Mouse (Mus musculus) liver, embryonic 11.5 days (tissue): ENCODE data around the gene Zhx3. TPM values are rescaled to one million over a fixed set of nuclear protein-coding genes. Genes with fewer than 3 reads are reported as not detected.
A peak's percentile ranks its signal among the peaks of the same experiment; 100 is the strongest.

Experiments
- ATAC-seq: fragments of 200-750 bp; cut with Nextera tagmentation; replicated peaks from 2 replicates; pipeline ENCODE4 v1.8.0; 2017; ENCODE audit warnings: moderate number of reproducible peaks, mild to moderate bottlenecking, moderate TSS enrichment, moderate library complexity; ENCODE audit not compliant: low FRiP score
- DNase-seq: peaks from one replicate; pipeline ENCODE4 v3.0.0-alpha.2; 2017; ENCODE audit warnings: low spot score
- H3K27ac ChIP-seq: fragments of 300-500 bp; sonication (generic); 2 replicates; pipeline ENCODE4 v1.5.1; 2014; ENCODE audit warnings: mild to moderate bottlenecking, low read depth, low read length, control low read depth
- H3K27me3 ChIP-seq: fragments of 300-500 bp; sonication (generic); replicated peaks from 2 replicates; pipeline ENCODE4 v1.6.1; 2014; ENCODE audit warnings: low read length, mixed read lengths; ENCODE audit not compliant: control insufficient read depth, insufficient read depth
- H3K36me3 ChIP-seq: fragments of 300-500 bp; sonication (generic); 2 replicates; pipeline ENCODE4 v1.6.1; 2014; ENCODE audit warnings: mild to moderate bottlenecking, low read length, moderate library complexity, mixed read lengths; ENCODE audit not compliant: control insufficient read depth, insufficient read depth
- H3K4me1 ChIP-seq: fragments of 300-500 bp; sonication (generic); replicated peaks from 2 replicates; pipeline ENCODE4 v1.6.1; 2014; ENCODE audit warnings: low read length, mixed read lengths; ENCODE audit not compliant: control insufficient read depth, insufficient read depth
- H3K4me2 ChIP-seq: fragments of 300-500 bp; sonication (generic); 2 replicates; pipeline ENCODE4 v1.6.1; 2014; ENCODE audit warnings: mild to moderate bottlenecking, control low read depth, moderate library complexity
- H3K4me3 ChIP-seq: fragments of 300-500 bp; sonication (generic); 2 replicates; pipeline ENCODE4 v1.5.1; 2014; ENCODE audit warnings: low read depth, low read length, control low read depth
- H3K9ac ChIP-seq: fragments of 300-500 bp; sonication (generic); 2 replicates; pipeline ENCODE4 v1.6.1; 2014; ENCODE audit warnings: low read depth, low read length, control low read depth
- H3K9me3 ChIP-seq: fragments of 300-500 bp; sonication (generic); 2 replicates; pipeline ENCODE4 v1.6.1; 2016; ENCODE audit warnings: low read length, inconsistent platforms, mixed read lengths; ENCODE audit not compliant: control insufficient read depth
- WGBS: fragments of 180-500 bp; shearing (Covaris S2); extraction: QIAGEN DNeasy Blood & Tissue Kit; methylation state at CpG from one replicate; pipeline ENCODE4 v1.1.7; 2014; 5-methylcytosine and 5-hydroxymethylcytosine counted together
- polyA plus RNA-seq: library from polyadenylated mRNA; unstranded; fragments of >200 nt; fragmentation: Nextera tagmentation; extraction: Ambion mirVana; gene quantifications from 2 replicates; pipeline ENCODE4 v1.2.1, GENCODE M21; 2014

Gene Zhx3
- 4.9 and 5.5 TPM in 2 replicates for polyA plus RNA-seq

- peak; percentile 97 for ATAC-seq
- 1% methylated on average over 48 of the region's 48 CpGs for WGBS
- peak within 1 kb of the TSS; percentile 95 for H3K4me2 ChIP-seq
These were observed at the start of gene Zhx3 for GRCm38 (mm10) chr2:160872890-160873382. Zhx3 (minus strand) TSS chr2:160872998.

GRCm38 (mm10) chr2:160921285-160921684 is 48.5 kb upstream of the Zhx3 start:
- ATAC-seq (no peak), DNase-seq (no peak)
- Histone ChIP-seq H3K9me3 (no peaks in the 10 kb centered on the region), H3K27me3 (no peaks in the 10 kb centered on the region), H3K4me1 (no peaks in the 10 kb centered on the region), H3K4me2 (no peak overlapping the region), H3K27ac (no peak overlapping the region), H3K4me3 (no peak overlapping the region), H3K36me3 (no peaks in the 10 kb centered on the region), H3K9ac (no peak overlapping the region)
- 58% methylated on average over 5 of the region's 7 CpGs for WGBS

More at GRCm38 (mm10) chr2:160872890-160873382, at the start of gene Zhx3:
- H3K36me3 ChIP-seq = no peaks in the 10 kb centered on the region
- H3K9ac ChIP-seq = peak within 1 kb of the TSS; percentile 95
- no peaks in the 10 kb centered on the region; the same call in 1 of the 2 replicates for H3K4me1 ChIP-seq
- H3K27ac ChIP-seq = peak within 1 kb of the TSS; percentile 77
- no peaks in the 10 kb centered on the region for H3K9me3 ChIP-seq
- peak within 1 kb of the TSS; percentile 75 for H3K4me3 ChIP-seq
- H3K27me3 ChIP-seq = no peaks in the 10 kb centered on the region
- peak; percentile 90 for DNase-seq

GRCm38 (mm10) chr2:160918930-160919215 is 46.1 kb upstream of the Zhx3 start:
- Histone ChIP-seq H3K27me3 (peaks cover 7% of the 10 kb centered on the region), H3K9ac (no peak overlapping the region), H3K4me1 (no peaks in the 10 kb centered on the region), H3K36me3 (no peaks in the 10 kb centered on the region), H3K4me2 (no peak overlapping the region), H3K9me3 (no peaks in the 10 kb centered on the region), H3K27ac (no peak overlapping the region), H3K4me3 (no peak overlapping the region)
- DNase-seq (no peak), ATAC-seq (no peak)
- 78% methylated on average over 2 of the region's 2 CpGs for WGBS

GRCm38 (mm10) chr2:160918154-160918929 is 45.5 kb upstream of the Zhx3 start:
- Histone ChIP-seq H3K4me1 (no peaks in the 10 kb centered on the region), H3K27ac (no peak overlapping the region), H3K4me2 (no peak overlapping the region), H3K4me3 (no peak overlapping the region), H3K27me3 (peaks cover 12% of the 10 kb centered on the region), H3K36me3 (no peaks in the 10 kb centered on the region), H3K9me3 (no peaks in the 10 kb centered on the region), H3K9ac (no peak overlapping the region)
- ATAC-seq (no peak), DNase-seq (no peak)
- WGBS = 56% methylated on average over 8 of the region's 8 CpGs

- Histone ChIP-seq H3K4me3 (no peak overlapping the region), H3K36me3 (no peaks in the 10 kb centered on the region), H3K9me3 (no peaks in the 10 kb centered on the region), H3K9ac (no peak overlapping the region), H3K27ac (no peak overlapping the region), H3K4me2 (no peak overlapping the region), H3K4me1 (no peaks in the 10 kb centered on the region), H3K27me3 (peaks cover 22% of the 10 kb centered on the region)
- DNase-seq (no peak), ATAC-seq (no peak)
- WGBS = 89% methylated on average over 3 of the region's 3 CpGs
These were observed 44.5 kb upstream of the Zhx3 start for GRCm38 (mm10) chr2:160917313-160917712.

- Histone ChIP-seq H3K9ac (no peak overlapping the region), H3K4me2 (no peak overlapping the region), H3K27ac (no peak overlapping the region), H3K4me1 (peaks cover 2% of the 10 kb centered on the region), H3K9me3 (no peaks in the 10 kb centered on the region), H3K27me3 (peaks cover 28% of the 10 kb centered on the region), H3K4me3 (no peak overlapping the region), H3K36me3 (no peaks in the 10 kb centered on the region)
- no peak for ATAC-seq
- no peak for DNase-seq
- whole genome bisulfite sequencing = 84% methylated on average over 8 of the region's 8 CpGs
These were observed 43.9 kb upstream of the Zhx3 start for GRCm38 (mm10) chr2:160916714-160917113.

DNA sequence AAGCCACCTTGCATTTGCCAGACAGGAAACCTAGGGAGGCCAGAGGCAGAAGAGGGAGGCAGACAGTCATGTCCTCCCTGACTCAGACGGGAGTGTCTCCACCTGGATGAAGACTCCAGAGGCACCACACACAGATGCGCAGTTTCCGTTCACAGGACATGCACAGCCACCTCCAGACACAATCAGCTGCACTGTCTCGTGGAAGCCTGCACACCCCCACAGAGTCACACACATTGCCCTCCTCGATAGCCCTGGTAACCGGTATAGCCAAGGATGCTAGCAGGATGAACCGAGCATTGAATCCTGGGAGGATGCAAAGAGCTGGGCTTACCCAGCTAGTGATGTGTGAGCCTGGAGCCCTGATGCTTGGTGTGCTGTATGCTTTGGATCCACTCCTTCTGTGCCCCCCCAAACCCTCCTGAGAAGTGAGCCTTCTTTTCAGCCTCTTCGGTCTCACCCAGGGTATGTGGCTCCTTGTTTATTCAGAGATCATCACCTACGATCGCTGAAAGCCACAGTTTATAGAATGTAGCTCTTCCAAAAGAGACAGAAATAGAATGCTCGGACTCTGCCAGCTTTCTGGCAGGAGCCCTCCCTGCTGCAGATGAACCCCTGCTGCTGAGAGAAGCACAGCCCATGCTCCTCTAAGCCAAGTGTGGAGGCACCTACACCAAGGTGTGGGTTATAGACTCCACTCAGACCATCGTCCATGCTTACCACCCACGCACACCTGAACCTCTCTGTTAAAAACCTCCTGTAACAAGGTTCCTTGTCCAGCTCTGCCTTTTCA is 43.2 kb upstream of the Zhx3 start:
- no peak for ATAC-seq
- 76% methylated on average over 13 of the region's 13 CpGs for WGBS
- H3K9me3 ChIP-seq = no peaks in the 10 kb centered on the region
- H3K4me1 ChIP-seq = peaks cover 5% of the 10 kb centered on the region
- peaks cover 35% of the 10 kb centered on the region for H3K27me3 ChIP-seq
- H3K4me2 ChIP-seq = no peak overlapping the region
- H3K27ac ChIP-seq = no peak overlapping the region
- H3K36me3 ChIP-seq = no peaks in the 10 kb centered on the region
- no peak for DNase-seq
- H3K9ac ChIP-seq = no peak overlapping the region
- no peak overlapping the region for H3K4me3 ChIP-seq

DNA sequence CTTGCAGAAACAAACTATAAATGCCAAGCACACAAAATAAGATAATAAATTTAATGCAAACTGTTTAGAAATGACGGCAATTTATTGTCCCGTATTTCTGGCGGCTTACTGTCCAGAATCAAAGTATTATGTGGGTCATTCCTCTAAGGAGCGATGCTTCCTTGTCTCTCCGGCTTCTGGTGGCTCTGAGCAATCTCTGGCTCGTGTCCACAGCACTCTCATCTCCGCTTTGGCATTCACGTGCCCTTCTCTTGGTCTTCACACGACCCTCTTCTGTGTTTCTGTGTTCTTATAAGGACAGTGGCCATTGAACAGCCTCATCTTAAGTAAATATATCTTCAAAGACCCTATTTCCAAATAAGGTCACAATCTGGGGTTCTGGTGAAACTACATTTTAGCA is 41.9 kb upstream of the Zhx3 start:
- no peak for DNase-seq
- H3K4me1 ChIP-seq = peaks cover 5% of the 10 kb centered on the region
- no peak overlapping the region for H3K9ac ChIP-seq
- H3K4me2 ChIP-seq = no peak overlapping the region
- WGBS = 77% methylated on average over 9 of the region's 9 CpGs
- H3K36me3 ChIP-seq = no peaks in the 10 kb centered on the region
- H3K9me3 ChIP-seq = no peaks in the 10 kb centered on the region
- H3K27me3 ChIP-seq = peaks cover 49% of the 10 kb centered on the region
- H3K4me3 ChIP-seq = no peak overlapping the region
- no peak for ATAC-seq
- no peak overlapping the region for H3K27ac ChIP-seq
